Mouse (Mus musculus): ENCODE results near the gene Tuba1c. TPM values are rescaled to one million over a fixed set of nuclear protein-coding genes. Genes with fewer than 3 reads are reported as not detected.
"Not testable (repeated sequence)": the region's sequence is repeated elsewhere in the genome, so short reads cannot be mapped to it uniquely, and the experiment has no call there.

The Tuba1c gene
- total RNA-seq, 2 experiments from 2014 or later, result 200 to 203 TPM

DNA sequence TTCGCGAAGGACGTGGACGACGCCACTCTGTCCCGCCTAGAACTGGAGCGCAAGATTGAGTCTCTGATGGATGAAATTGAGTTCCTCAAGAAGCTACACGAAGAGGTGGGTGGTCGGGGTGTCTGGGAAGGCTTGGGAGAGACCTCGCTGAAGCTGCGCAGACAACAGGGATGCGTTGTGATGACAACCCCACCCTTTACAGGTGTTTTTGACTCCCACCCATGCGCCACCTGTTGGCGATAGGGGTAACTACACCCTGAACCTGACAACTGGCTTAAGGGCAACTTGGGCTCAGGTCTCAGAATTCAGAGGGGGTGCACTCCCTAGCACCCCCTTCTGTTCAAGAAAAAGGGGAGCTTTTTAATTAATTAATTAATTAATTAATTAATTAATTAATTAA lies 26.6 kb downstream of the Tuba1c start:
- DNase-seq, result peak; percentile 45

DNA sequence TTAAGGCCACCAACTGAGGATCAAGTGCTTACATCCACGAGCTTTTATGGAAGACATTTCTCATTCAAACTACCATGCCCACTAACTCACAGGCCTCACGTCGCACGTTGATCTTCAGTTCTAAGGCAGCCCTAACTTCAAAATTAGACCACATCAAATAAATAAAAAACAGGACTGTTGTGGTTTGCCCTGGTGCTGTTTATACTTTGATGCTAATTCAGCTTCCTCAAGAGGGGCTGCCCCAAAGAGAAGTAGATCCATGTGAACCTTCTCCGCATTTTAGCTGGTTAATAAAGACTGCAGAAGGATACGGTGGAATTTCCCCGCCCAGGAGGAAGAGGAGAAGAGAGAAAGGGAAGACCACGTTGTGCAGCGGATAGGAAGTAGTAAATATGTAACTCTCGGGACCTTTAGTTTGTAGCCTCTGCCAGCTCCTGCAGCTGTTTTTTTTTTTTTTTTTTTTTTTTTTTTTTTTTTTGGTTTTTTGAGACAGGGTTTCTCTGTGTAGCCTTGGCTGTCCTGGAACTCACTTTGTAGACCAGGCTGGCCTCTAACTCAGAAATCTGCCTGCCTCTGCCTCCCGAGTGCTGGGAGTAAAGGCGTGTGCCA lies 36.0 kb downstream of the Tuba1c start:
- no peak for DNase-seq

DNA sequence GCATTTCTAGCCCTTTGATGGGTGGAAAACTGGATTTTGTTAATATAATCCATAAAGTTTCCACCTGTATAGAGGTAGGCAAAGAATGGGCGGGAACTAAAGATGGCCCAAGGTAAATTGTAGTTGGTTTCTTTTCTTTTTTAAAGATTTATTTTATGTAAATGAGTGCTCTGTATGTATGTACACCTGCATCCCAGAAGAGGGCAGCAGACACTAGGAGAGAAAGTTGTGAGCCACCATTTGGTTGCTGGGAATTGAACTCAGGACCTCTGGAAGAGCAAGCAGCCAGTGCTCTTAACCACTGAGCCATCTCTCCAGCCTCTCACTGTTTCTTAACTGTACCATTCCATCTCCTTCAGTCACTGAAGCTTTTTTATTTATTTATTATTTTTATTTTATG lies 42.3 kb downstream of the Tuba1c start:
- DNase-seq, result no peak

DNA sequence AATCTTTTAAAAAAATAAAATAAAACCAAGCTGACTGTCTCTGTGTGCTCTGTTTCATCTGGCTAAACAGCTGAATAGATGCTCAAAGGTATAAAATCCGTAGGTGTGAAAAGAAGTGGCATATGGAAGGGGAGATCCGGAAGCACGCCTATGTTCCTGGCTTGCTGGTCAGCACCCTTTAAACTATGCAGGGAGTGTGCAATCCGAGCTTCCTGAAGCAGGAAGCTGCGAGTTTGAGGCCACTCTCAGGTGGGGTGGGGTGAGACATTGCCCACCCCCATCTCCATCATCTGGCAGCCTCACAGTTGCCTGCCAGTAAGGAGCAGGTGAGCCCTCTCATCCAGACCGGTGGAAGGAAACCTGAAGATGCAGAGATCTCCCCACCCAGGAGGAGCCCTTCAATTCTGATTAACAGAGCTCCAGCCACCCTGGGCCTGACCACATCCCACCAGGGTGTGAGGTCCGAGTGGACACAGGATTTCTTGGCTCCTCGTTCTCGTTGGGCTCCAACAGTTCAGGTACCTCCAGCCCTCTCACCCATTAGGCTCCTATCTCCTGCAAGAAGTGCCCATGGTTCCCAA lies 44.4 kb downstream of the Tuba1c start, which contains the start of gene Troap:
Gene Troap, plus strand, starts transcription at position 557 of the 581 bp plus-strand sequence.
- DNase-seq, result no peak

DNA sequence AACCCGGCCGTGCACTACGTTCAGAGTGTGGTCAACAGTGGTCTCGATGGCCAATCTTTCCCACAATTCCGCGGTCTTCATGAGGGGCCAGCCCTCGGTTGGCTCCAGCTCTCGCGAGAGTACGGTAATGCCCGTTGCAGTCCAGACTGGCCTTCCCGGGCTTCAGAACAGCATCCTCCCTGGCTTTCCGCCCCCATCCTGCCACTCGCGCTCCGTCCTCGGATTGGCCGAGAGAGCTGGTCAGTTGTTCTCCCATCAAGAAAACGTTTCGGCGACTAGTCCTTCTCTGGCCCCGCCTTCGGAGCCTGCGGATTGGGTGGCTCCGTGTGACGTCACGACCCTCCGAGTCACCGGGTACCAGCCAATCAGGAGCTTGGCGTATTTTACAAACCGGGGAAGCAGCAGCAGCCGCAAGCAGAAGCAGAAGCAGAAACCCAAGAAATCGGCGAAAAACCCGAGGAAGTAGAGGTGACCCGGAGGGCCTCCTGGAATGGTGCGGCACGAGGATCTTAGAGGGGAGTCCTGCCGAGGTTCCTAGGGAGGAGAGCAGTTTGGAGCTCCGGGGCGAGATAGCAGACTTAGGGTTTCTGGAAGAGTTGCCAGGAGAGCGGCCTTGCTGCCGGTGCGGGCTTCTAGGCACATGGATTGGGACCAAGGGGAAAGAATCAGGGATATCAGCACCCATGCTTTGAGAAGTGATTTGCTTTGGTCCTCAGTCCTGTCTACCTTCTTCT lies 45.1 kb downstream of the Tuba1c start:
- DNase-seq, result peak; percentile 98

DNA sequence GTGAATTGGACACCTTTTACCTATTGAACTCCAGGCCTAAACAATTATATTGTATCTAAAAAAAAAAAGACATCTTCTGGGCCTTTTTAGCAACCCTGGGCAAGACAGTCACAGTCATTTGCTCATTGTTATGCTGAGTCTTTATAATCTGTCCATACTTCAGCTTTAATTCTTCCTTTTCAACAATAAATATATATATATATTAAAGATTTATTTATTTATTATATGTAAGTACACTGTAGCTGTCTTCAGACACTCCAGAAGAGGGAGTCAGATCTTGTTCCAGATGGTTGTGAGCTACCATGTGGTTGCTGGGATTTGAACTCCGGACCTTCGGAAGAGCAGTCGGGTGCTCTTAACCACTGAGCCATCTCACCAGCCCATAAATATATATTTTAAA lies 46.3 kb downstream of the Tuba1c start:
- not testable (repeated sequence) for DNase-seq

DNA sequence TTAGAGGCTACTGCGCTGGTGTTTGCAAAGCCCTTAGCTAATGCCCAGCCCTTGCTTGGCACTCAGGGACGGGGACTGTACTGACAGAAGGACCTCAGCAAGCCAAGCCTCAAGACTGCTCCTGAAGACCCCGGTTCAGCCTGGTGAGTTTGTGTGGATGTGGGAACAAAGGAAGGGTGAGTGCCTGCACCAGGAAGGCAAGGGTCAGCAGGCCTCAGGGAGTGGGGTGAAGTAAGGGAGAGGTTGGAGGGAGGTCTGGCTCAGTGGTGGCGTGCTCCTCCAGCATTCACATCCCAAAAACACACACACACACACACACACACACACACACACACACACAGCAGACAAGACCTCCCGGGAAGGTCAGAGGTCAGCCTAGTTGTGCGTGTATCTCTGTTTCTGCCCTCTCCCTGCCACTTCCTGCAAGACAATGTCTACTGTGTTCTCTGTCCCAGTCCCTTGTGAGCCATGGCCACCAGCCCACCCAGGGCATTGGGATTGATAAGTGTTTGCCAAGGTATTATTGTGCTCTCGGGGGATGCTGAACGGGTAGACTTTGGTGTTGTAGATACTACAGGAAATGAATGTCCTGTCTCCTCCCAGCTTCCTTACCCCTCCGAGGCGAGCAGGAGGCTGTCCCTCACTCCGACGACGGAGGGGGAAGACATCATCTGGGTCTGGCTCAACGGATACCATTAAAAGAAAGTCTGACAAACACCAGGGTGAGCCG lies 48.7 kb downstream of the Tuba1c start:
- DNase-seq, result no peak

DNA sequence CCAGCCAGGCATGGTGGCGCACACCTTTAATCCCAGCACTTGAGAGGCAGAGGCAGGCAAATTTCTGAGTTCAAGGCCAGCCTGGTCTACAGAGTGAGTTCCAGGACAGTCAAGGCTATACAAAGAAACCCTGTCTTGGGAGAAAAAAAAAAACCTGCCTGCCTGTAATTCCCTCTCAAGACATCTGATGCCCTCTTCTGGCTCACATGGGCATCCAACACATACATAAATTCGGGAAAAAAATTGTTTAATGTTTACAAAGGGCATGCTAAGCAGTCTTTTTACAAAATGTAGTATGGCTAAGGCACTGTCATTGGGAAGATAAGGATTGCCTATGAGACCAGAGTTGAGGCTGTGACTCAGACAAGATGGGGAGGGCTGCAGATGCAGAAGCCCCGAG lies 50.1 kb downstream of the Tuba1c start:
- no peak for DNase-seq

DNA sequence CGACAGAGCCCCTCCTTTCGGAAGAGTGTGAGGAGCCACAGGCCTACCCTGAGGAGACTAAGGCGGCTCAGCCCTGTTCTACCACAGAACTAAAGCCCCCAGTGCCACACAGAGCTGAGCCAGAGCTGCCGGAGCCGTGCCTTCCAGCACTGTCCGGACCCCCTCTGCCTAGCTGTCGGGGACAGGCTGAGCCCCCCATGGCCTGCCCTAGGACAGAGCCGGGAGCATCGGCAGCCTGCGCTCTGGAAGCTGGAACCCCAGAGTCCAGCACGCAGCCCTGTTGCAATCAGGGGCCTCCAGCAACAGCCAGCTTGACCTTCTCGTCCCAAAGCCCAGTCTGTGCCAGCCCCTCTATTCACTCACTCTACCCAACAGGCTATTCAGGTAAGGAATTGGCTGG lies 52.6 kb downstream of the Tuba1c start:
- no peak for DNase-seq

DNA sequence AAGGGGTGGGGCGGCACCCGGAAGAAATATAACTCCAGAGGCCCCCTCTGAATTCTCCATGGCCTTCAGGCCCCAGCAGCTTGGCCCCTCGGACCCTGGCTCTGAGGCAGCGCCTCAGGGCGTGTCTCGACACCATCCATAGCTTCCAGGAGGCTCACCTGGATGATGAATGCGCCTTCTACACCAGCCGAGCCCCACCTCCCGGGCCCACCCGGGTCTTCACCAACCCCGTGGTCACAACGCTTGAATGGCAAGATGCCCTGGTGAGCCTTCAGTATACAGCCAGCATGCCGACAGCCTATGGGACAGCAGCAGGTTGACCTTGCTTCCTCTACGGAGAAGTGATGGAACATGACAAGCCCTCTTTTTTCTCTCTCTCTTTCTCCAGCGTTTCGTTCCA lies 53.1 kb downstream of the Tuba1c start:
- DNase-seq, result no peak

DNA sequence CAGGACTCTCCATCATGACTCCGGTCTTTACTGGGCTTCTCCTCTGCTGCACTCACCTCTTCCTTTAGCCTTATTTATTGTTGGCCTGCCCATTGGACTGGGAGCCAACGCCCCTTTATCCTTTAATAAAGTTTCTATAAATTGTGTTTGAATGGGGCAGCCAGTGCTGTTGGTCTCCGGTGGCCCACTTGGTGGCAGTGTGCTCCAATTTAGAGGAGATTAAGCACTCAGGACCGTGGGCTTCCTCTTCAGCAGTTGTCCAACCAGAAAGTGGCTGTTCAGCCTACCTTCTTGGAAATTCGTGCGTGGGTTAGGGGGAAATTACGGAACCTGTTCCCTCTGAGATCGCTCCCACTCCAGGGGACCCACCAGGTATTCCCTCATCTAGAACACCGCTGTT lies 53.6 kb downstream of the Tuba1c start:
- DNase-seq, result peak; percentile 69

DNA sequence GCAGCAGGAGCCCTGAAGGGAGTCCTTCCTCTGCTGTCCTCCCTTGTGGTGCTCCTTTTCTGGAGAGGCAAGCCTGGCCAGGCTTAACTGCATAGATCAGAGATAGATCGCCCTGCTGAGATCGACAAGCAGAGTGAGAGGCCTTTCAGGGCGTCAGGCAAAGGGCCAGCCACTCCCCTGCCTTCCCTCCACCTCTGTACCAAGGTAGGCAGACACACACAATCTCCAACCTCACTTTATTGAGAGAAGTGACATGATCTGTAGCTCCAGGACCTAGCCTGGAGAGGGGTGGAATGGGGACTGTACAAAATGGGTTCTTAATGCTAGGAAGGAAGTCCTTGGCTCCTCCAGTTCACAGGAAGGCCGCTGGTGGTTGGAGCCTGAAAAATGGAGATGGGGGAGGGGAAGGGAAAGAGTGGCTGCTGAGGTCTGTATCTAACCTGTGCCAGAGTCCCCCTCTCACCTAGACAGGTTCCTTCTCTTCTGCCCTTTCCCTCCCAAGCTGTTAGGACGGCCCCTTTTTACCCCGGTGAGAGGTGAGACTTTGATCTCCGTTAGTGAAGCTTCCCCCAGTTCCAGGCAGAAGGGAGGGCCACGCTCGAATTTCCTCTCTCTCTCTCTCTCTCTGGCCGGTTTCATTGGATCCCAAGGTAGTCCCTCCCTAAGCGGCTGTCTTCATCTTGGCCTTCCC lies 54.3 kb downstream of the Tuba1c start:
- DNase-seq, result no peak

DNA sequence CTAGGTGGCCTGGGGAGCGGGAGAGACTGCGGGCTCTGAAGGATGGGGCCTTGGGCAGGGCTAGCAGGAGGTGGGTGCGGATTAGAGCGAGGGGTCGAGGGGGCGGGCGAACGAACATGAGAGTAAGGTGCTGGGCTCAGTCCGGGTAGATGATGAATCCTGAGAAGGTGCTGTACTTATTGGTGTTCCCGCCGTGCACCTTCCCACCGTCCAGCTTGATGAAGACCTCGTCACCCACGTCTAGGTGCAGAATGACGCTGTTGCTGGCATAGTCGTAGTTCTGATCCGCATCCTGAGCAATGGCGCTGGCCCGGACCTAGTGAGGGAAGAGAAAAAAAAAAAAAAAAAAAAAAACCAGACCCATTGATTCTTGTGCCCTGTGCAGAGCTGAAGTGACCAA lies 54.9 kb downstream of the Tuba1c start:
- no peak for DNase-seq

DNA sequence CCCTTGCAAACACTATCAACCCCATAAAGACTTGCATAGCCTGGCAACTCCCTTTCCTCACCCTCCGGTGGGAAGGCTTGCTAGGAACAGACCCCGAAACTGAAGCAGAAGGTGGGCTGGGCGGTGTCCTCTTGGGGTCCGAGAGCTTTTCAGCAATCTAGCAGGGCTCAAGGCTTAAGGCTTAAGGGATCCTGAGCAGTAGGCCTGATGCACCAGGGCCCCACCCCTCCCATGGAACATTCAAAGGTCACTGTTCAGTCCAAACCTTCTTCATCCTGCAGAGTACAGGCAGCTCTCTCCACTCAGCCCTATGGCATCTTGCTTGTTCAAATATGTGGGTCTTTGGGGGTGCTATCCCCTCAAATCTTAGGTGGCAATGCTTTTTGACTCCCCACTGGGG lies 56.3 kb downstream of the Tuba1c start:
- DNase-seq, result no peak

DNA sequence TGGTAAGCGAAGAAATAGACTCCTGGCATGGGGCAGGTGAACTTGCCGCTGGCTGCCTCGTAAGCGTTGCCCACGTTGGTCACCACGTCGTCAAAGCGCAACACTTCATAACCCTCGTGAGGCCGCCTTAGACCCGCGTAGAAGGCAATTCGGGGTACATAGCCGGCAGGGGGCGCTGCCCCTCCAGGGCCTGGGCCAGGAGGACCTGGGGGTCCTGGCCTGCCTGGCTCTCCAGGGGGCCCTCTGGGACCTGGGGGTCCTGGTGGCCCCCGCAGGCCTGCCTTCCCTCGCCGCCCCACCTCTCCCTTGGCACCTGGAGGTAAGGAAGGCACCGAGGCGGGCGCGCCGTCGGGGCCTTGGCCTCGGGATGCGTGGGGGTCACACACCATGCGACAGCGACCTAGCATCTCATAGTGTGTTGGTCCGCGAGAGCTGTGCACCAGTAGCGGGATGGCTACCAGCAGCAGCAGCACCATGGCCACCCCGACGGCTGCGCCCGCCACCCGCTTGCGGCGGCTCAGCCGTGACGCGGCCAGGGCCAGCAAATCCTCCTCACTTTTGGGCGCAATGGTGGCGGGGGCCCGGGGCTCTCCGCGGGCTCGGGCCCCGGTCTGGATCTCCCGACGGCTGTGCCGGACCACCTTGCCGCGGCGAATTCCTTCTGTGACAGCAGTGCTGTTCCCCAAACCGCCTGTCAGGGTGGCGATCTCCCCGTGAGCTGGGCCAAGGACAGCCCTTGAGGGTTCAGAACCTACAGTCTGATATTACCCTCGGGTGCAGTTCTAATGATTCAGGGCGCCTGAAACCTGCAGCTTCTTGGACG lies 57.8 kb downstream of the Tuba1c start, which contains the start of gene C1ql4:
Gene C1ql4, minus strand, starts transcription at position 565 of the 823 bp plus-strand sequence.
- DNase-seq, result peak; percentile 63

Small RNAs within 50 kb of the gene (microRNA-seq; reads per million reads assigned to microRNA genes)
- gene Mir6960, result 0.35 to 1.8 reads per million in 2 experiments

Other genes with a start within 250 kb of the Tuba1c start
- gene Wnt1, start 240.0 kb upstream of the Tuba1c start, total RNA-seq (2021), result not detected
- 1 to 10 TPM in 1 of 2 experiments, under 1 TPM in 1; 0.93 to 1.2 TPM for gene Ddn, start 220.4 kb upstream of the Tuba1c start, total RNA-seq (2021)
- gene Prkag1, start 198.4 kb upstream of the Tuba1c start, total RNA-seq (2021), result 10 to 100 TPM; 88.9 to 89.3 TPM
- gene Kmt2d, start 158.7 kb upstream of the Tuba1c start, total RNA-seq (2021), result 10 to 100 TPM; 65.6 to 67.2 TPM
- gene Rhebl1, start 135.4 kb upstream of the Tuba1c start, total RNA-seq (2021), result 1 to 10 TPM; 2.0 TPM
- 1 to 10 TPM; 2.7 to 3.5 TPM for gene Dhh, start 131.4 kb upstream of the Tuba1c start, total RNA-seq (2021)
- gene Lmbr1l, start 111.7 kb upstream of the Tuba1c start, total RNA-seq (2021), result 10 to 100 TPM; 14.1 to 15.9 TPM
- gene Tuba1b, start 95.3 kb upstream of the Tuba1c start, total RNA-seq (2021), result 100 to 1,000 TPM; 873 to 889 TPM
- gene Gm49450, start 76.3 kb upstream of the Tuba1c start, total RNA-seq (2021), result not detected
- 100 to 1,000 TPM; 435 TPM for gene Tuba1a, start 76.2 kb upstream of the Tuba1c start, total RNA-seq (2021)
- gene Prph, start 25.3 kb downstream of the Tuba1c start, total RNA-seq (2021), result 1 to 10 TPM in 1 of 2 experiments, under 1 TPM in 1; 0.60 to 1.3 TPM
- gene Troap, start 44.7 kb downstream of the Tuba1c start, total RNA-seq (2021), result 10 to 100 TPM; 17.8 to 18.7 TPM
- gene C1ql4, start 57.9 kb downstream of the Tuba1c start, total RNA-seq (2021), result under 1 TPM in 1 of 2 experiments, not detected in 1; 0.19 TPM
- gene Dnajc22, start 63.3 kb downstream of the Tuba1c start, total RNA-seq (2021), result 1 to 10 TPM in 1 of 2 experiments, under 1 TPM in 1; 0.79 to 1.2 TPM
- gene Spats2, start 96.0 kb downstream of the Tuba1c start, total RNA-seq (2021), result 10 to 100 TPM; 24.8 to 28.3 TPM
- gene Kcnh3, start 195.0 kb downstream of the Tuba1c start, total RNA-seq (2021), result under 1 TPM; 0.41 to 0.54 TPM
- 10 to 100 TPM; 82.4 to 88.4 TPM for gene Mcrs1, start 222.1 kb downstream of the Tuba1c start, total RNA-seq (2021)

All from heart, postnatal 4 days (tissue).